Mouse (Mus musculus): ENCODE data around the gene 4921539E11Rik.

The 4921539E11Rik gene

DNA sequence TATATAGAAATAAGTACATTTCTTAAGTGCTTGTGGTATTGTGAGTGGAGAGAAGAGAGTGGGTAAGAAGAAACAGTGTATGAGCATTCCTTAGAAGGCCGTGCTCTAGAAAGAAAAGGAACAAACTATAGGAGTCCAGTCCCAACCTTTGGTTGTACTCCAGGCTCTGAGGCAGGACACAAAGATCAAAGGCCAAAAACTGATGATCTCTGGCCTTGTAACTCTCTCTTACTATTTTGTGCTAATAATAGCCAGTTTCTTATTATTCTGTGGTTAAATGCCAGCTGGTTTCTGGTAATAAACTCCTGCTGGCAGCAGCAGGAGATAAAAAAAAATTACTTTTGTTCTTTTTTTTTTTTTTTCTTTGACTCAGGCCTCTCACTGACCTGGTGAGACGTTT is 58.5 kb downstream of the 4921539E11Rik start:
- no peak for DNase-seq (ENCODE audit: low spot score)

DNA sequence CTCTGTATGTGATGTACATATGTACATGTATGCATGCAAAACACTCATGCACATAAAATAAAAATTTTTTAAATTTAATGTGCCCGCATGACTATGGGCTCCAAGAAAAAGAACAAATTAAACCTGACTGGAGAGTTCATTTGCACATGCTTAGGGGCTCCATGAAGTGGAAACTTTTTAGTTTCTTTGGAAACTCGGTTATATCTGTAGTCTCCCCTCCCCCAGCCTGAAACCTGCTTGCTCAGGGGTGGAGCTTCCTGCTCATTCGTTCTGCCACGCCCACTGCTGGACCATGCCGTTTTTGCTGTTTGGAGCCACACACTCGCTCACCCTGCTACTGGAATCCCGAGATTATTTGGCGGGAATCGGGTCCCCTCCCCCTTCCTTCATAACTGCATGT is 67.8 kb downstream of the 4921539E11Rik start:
- DNase-seq (ENCODE audit: low spot score): no peak

DNA sequence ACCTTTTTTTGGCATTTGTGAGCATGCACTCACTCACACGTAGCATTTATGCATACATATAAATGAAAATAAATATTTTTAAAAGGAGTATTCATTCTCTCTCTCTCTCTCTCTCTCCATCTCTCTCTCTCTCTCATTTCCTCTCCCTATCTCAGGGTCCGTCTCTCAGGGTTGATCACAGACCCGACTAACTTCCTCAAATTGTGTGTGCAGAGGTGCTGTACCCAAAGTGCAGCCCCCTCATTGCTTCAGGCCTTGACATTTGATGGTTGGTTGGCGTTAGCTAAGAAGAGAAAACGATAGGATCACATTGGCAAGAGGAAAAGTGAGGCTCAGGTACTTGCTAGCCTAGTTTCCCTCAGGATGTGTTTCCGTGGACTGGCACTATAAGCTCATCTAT is 68.9 kb downstream of the 4921539E11Rik start:
- DNase-seq (ENCODE audit: low spot score): no peak

DNA sequence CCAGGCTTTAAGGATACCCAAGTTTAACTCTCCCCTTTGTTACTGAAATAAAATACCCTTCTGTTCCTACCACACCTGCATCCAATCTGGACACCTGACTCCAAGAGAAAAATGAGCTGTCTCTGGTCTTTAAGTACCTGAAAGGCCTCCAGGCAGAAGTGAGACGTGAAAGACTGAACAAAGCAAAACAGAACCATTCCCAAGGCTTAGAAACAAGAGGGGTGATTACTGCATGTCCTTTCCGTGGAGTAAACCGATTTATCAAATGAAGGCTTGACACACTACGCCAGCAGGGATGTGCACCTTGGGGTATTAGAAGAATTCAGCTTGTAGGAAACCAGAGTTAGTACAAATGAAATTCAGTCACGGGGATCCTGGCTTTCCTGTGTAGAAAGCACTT is 71.7 kb downstream of the 4921539E11Rik start:
- DNase-seq (ENCODE audit: low spot score): no peak

DNA sequence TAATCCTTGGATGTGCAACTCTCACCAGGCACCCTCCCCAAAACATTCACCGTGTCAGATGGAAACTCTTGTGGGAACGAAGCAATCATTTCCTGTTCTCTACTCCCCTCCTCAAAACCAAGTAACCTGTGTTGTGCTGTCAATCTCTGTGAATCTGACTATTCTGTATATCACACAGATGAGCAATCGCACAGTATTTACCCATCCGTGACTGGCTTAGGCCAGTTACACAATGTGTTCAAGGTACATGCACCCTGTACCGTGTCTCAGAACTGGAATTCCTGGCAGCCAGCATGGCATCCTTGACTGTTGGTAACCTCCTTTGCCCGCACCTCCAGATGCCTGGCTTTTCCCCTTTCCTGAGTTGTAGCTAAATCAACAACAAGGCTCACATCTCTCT is 74.6 kb downstream of the 4921539E11Rik start:
- no peak for DNase-seq (ENCODE audit: low spot score)

DNA sequence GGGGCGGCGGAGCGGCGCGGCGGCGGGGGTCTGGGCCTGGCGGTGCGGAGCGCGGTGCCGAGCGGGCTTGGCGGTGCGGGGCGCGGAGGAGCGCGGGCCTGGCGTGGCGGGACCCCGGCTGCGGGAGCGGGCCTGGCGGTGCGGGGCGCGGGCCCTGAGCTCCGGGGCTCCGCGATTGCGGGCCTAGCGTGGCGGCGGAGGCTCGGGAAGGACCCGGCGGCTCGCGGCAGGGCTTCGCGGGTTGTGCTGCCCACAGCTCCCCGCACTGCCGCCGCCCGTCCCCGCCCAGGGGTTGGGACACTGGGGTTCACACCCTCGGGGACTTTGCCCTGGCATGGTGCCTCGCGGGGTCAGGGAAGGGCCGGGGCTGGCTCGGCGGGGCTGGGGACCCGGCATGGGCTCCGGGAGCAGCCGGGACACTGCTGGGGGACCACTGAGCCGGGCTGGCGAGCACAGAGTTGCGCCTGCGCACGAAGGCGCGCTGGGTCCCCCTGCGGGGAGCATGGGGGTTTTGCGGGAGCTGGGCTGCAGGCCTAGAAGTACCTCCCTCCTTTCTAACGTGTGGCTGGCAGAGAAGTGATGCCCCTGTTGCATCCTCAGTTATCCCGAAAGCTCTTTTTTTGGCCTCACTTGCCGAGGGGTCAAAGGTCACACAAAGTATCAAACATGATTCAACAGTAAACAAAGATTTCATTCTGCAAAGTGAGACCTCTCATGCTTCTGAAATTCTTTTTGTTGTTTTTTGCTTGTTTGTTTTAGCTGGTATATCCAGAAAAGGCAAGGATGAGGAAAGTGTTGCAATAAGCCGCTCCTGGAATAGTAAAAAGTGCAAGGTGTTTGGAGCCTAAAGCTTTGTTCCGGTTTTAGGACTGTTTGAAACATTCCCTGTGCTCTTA is 75.5 kb downstream of the 4921539E11Rik start, which contains the start of gene Slc35d1:
Gene Slc35d1 (minus strand): TSS at position 240 of the 896 bp plus-strand sequence.
- DNase-seq (ENCODE audit: low spot score): peak; percentile 52

DNA sequence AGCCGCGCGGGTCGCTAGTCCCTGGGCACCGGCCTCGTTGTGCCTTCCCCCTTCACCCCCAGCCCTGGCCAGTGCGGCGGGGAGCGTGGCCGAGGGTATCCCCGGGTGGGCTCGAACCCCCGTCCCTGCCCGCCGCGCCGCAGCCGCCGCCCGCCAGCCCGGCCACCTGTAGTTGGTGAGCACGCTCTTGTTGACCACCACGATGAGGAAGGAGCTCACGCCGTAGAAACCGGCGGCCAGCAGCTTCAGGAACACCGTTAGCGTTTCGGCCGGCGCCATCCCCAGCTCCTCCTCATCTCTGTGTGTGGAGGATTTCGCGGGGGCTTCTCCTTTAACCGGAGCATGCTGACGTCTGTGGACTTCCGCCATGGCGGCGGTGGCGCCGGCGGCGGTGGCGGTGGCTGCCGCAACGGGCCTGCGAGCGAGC is 76.2 kb downstream of the 4921539E11Rik start:
- DNase-seq (ENCODE audit: low spot score): peak; percentile 62

DNA sequence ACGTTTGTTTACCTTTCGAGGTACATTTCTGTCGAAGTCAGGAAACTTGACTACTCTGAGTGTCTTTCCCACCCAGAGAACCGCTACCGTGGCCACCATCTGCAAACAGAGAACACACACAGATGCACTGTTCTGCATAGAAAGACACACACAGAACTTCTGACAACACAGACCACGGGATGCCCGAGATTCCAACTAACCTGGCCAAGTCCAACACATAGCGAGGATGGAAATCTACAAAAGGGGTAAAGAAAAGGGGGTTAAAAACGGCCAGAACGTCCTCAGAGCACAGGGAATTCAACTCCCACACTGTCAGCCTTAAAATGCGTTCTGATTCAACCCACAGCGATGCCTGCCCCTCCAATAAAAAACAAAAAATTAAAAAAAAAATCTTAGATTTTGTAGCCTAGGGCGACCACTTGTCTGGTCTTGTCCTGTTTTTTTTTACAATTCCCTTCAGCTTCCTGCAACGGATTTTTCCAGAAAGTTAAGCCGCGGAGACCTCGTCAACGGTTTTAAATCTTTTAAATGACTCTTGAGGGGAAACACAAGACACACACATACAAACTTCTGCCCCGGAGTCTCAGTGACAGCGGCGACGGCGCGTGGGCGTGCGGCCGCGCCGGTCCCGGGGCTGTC is 76.7 kb downstream of the 4921539E11Rik start:
- no peak for DNase-seq (ENCODE audit: low spot score)

DNA sequence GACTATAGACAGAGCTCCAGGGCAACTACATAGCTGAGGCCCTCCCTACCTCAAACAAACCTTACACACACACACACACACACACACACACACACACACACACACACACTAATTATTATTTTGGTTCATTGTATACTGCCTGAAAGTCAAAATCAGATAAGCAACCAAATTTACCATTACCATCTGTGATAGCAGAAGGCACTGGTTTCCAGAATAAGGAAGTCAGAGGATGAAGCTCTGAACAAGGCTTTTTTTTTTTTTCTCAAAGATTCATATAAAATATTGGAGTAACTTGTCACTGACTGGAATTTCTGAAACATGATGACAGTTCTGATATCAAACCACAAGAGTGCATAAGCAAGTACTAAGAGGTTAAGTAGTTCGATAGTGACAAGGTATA is 82.1 kb downstream of the 4921539E11Rik start:
- DNase-seq (ENCODE audit: low spot score): no peak

DNA sequence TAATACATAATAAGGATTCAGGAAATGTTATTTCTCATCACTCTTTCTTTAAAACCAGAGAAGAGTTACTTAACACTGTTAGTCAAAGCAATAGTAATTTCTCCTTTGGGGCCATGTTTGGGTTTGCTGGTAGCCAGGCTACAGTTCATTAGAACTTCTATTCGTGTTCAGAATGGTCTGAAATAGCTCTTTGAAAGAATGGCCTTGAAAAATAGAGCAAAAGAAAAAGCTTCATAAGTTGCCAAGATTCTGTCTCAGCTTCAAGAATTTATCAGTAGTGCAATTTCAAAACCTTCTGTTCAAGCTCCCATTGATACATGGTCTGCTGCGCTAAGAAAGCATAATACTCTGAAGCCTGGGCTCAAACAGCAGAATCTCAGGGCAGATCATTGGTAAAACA is 87.0 kb downstream of the 4921539E11Rik start:
- DNase-seq (ENCODE audit: low spot score): no peak

DNA sequence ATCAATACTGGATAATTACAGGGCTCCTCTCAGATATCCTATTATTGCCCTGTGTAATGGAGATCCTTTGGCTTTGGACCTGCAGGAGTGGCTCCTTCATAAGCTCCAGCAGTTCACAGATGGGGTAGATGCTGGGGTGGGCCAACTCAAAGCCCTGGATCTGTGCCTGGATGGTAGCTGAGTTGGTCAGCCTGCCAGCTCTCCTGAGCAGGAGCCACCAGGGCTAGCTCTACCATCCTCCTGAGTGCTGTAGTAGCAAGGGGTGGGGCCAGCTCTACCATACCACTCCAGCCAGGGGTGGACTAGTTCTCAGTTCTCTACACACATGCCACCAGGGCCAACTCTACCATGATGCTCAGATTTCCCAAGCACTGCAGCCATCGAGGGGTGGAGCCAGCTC is 90.6 kb downstream of the 4921539E11Rik start:
- DNase-seq (ENCODE audit: low spot score): no peak

DNA sequence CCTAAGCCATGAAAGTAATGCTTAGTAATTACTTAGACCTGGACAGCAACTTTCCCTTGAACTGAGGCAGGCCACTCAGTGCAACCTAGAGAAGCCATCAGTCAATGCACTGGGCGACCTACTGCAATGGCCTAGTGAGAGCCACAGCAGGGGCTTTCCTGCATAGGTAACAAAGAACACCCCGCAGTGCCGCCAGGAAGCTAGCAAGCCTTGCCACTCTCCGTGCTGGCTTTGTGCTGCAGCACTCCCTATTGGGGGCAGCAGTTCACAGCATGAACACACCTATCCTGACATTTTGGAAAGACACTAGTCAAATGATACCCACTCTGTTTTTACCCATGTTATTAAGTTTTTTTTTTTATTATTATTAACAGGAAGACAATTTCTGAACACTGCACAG is 91.6 kb downstream of the 4921539E11Rik start:
- DNase-seq (ENCODE audit: low spot score): no peak

DNA sequence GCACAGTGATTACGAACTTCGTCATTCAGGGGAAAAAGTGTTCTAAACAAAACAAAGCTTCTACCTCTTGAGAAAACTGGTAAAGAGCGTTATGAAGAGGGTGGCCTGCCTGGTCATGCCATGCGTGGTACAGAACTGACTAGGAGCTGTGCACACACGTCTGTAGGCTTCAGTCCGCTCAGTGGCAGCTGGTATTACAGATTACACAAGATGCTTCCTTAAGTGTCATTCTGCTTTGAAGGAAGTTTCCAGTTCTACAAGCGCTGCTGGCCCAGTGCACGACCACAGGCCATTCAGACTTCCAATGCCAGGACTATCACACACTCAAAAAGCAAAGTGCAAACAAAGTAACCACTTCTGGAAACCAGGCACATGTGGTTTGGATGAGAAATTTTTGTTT is 93.3 kb downstream of the 4921539E11Rik start:
- peak; percentile 15 for DNase-seq (ENCODE audit: low spot score)

DNA sequence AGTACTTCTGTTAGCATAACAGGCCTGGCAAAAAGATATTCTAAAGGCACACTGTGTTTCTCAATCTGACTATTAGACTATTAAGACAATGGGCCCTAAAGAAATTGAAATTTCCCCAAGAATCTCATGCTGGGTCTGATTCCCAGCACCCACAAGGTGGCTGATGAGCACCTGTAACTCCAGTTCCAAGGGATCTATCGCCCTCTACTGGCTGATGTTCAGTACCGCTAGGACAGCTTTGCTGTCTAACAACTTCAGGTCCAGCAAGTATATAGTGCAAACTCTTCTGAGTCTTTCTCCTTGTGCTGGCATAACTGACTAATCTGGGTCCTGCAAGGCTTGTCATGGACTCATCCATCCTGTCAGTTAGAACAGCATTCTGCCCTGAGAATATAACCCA is 98.2 kb downstream of the 4921539E11Rik start:
- no peak for DNase-seq (ENCODE audit: low spot score)

DNA sequence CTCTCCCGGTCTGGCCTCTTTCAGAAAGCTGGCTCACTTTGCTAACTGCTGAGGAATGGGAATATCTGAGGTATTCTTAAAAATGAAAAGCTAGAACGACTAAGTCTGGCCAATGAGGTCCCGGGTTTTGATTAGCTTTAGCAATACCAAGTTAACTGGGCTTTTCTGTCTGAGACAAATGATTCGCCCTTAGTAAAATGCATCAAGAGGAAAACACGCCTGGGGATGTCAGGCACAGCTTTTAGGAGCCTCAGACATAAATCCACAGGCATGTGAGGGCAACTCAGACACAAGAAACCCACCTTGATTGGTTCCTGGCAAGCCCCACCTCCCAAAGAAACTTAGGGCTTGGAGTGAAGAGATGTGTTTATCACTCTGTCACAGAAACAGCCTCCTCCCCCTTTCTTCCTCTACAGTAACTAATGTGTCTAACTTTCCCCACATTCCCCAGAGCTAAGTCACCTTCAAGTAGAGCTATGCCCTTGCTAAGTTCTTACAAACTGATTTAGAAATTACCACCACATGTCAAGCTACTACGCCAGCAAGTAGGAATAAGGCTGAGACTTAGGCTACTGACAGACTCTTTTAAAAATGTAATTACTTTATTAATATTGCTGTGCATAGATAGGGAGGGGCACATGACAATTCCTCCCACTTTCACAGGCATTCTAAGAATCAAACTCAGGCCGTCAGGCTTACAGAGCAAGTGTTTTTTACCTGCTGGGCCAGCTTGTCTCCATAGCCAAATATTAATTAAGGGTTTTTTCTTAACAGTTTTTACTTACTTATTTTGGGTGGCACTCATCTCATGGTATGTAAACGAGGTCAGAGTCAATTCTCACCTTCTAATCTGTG is 101.7 kb downstream of the 4921539E11Rik start:
- DNase-seq (ENCODE audit: low spot score): no peak

All from lung, postnatal 25 days (tissue).